Mouse (Mus musculus): Measurements from ENCODE around the gene Hrasls5.

Hrasls5 gene

GRCm38 (mm10) chr19:7611942-7612757 lies at the start of gene Hrasls5:
TSS of gene Hrasls5 (plus strand) at chr19:7612541.
- DNase-seq (ENCODE audit: extremely low spot score, low read depth, low spot score), result no peak

- no peak for DNase-seq (ENCODE audit: extremely low spot score, low read depth, low spot score)
These were observed 49.7 kb upstream of the Hrasls5 start for GRCm38 (mm10) chr19:7562601-7563129.

GRCm38 (mm10) chr19:7563676-7564075 lies 48.7 kb upstream of the Hrasls5 start:
- DNase-seq (ENCODE audit: extremely low spot score, low read depth, low spot score), result no peak

GRCm38 (mm10) chr19:7564457-7564856 lies 47.9 kb upstream of the Hrasls5 start:
- DNase-seq (ENCODE audit: extremely low spot score, low read depth, low spot score), result no peak

DNA sequence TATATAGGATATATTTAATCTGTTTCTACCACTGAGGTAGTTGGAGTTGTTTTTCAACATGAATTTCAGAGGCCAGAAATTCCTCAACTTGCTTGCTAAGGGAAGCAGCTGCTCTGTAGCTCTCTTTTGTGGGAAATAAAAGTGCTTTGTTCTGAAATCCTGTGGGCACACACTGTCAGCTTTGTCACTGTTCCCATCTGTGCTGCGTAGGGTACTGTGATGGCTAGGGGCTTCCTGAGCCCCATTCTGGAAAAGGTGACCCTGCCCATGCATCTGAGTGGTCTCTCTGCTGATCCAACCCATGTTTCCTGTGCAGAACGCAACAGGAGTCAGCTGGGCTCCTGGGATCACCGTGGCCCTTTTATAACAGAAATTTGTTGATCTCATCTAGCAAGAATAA lies 45.5 kb upstream of the Hrasls5 start:
- DNase-seq (ENCODE audit: extremely low spot score, low read depth, low spot score), result no peak

DNA sequence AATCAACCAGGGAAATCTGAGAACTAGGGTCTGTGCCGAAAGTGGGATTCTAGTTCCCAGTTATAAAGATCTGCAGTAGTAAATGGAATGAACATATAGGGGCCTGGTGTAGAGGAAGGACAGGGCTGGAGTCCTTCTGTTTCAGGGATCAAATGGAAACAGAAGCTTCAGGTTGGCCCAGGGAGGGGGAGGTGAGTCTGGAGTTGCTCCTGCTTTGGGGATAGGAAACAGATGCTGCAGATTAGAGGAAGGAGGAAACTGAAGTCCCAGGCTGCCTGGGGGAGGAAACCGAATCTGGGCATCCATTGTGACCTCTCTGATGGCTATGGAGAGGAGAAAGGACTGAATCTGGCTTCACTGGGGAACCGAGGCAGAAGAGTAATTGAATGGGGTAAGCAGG lies 44.0 kb upstream of the Hrasls5 start:
- no peak for DNase-seq (ENCODE audit: extremely low spot score, low read depth, low spot score)

- no peak for DNase-seq (ENCODE audit: extremely low spot score, low read depth, low spot score)
These were observed 42.7 kb upstream of the Hrasls5 start for GRCm38 (mm10) chr19:7569650-7570049.

GRCm38 (mm10) chr19:7576180-7576579 lies 36.2 kb upstream of the Hrasls5 start:
- DNase-seq (ENCODE audit: extremely low spot score, low read depth, low spot score), result no peak

- DNase-seq (ENCODE audit: extremely low spot score, low read depth, low spot score), result no peak
These were observed 34.6 kb upstream of the Hrasls5 start for GRCm38 (mm10) chr19:7577710-7578109.

GRCm38 (mm10) chr19:7581042-7581441 lies 31.3 kb upstream of the Hrasls5 start:
- DNase-seq (ENCODE audit: extremely low spot score, low read depth, low spot score), result no peak

DNA sequence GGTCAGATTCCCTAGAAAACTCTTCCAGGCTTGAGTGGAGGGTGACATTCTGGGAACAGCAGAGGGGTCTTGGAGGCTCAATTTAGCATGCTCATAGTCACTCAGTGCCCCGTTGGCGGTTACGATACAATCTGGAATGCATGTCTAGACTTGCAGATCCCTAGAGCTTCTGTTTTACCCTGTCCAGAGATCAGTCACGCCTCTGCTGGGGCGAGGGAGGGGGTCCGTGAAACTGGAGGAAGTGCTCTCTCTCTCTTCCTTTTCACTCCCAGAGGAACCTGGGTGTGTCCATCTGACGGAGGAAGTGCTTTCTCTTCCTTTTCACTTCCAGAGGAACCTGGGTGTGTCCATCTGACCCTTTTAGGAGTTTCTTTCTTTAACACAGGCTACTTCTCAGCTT lies 29.2 kb upstream of the Hrasls5 start:
- no peak for DNase-seq (ENCODE audit: extremely low spot score, low read depth, low spot score)

DNA sequence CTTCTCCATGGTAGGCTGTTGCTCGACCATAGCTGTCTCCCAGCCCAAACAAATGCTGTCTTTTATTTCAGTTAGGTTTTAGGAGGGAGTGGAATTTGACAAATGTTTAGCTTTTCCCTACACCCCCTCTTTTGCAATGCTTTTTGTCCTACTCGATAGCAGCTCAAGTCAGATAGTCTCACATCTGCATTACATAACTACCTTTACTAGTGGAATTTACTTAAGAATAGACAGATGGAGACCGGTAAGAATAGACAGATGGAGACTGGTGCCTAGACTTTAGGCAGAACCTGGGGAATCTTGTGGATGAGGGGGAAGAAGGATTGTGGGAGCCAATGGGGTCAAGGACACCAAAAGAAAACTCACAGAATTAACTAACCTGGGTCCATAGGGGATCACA lies 28.7 kb upstream of the Hrasls5 start:
- no peak for DNase-seq (ENCODE audit: extremely low spot score, low read depth, low spot score)

DNA sequence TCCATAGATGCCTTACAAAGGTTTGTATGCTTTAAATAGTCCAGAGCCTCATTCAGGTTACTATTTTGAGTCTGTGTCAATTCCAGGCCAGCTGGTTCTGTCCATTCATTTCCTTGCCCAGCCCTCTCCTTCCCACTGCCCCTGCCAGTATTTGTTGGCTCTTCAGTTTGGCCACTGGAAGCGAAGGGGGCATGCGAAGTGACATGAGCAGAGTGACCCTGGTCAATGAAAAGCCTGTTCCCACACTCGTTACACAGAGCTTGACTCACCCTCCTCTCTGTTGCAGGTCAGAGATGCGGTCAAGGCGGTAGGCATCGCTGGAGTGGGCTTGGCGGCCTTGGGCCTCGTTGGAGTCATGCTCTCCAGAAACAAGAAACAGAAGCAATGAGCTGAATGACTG lies 27.1 kb upstream of the Hrasls5 start:
- DNase-seq (ENCODE audit: extremely low spot score, low read depth, low spot score), result no peak

GRCm38 (mm10) chr19:7585764-7586163 lies 26.6 kb upstream of the Hrasls5 start:
- no peak for DNase-seq (ENCODE audit: extremely low spot score, low read depth, low spot score)

- no peak for DNase-seq (ENCODE audit: extremely low spot score, low read depth, low spot score)
These were observed 21.5 kb upstream of the Hrasls5 start for GRCm38 (mm10) chr19:7590795-7591194.

DNA sequence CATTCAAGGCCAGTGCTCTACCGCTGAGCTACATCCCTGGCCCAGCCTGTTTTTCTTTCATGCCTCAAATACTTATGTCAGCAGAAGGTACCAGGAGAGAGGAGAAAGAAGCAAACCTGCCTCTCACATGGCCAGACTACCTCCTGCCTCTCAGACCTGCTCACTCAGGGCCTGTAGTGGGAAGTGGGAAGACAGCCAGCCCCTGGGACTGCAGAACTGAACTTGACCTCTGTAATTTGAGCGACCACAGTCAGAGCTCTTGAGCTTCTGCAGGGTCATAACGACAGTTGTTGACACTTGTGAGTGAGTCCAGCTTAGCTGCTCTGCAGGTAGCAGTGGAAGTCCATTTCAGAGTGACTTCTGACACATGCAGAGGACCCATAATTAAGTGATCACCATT lies 20.3 kb upstream of the Hrasls5 start:
- no peak for DNase-seq (ENCODE audit: extremely low spot score, low read depth, low spot score)

DNA sequence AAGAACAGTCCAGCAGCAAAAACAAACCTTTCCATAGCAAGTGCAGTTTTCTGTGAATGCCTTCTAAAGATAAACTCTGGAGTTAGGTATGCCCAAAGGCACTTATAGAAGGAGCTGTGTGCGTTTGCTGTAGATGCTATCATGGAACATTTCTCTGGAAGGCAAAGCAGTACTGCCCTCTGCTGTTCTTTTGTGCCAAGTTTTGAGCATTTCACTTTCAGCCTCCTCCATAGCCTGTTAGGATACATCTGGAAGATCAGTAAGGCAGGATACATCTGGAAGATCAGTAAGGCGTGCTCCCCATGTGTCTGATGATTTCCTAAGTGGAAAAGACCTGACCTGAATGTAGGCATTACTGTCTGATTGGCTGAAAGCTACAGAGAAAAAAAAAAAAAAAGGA lies 16.8 kb upstream of the Hrasls5 start:
- no peak for DNase-seq (ENCODE audit: extremely low spot score, low read depth, low spot score)

DNA sequence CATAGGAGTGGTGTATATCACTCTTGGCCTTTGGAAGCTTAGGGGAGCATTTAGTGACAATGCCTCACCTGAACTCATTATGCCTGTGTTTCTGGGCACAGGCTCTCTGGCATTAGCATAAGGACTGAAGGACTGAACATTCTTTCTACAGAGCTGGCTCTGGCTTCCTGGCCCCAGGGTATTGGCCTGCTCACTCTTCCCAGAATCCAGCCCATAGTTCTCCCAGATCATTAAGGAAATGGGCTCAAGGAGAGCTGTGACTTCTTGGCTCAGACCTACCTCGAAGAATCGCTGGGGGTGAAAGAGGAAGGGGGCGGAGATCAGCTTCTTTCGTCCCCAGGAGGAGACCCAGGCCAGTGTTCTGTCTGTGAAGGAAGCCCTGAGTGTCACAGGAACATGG lies 13.9 kb upstream of the Hrasls5 start:
- no peak for DNase-seq (ENCODE audit: extremely low spot score, low read depth, low spot score)

- DNase-seq (ENCODE audit: extremely low spot score, low read depth, low spot score), result no peak
These were observed 10.8 kb upstream of the Hrasls5 start for GRCm38 (mm10) chr19:7601551-7601950.

DNA sequence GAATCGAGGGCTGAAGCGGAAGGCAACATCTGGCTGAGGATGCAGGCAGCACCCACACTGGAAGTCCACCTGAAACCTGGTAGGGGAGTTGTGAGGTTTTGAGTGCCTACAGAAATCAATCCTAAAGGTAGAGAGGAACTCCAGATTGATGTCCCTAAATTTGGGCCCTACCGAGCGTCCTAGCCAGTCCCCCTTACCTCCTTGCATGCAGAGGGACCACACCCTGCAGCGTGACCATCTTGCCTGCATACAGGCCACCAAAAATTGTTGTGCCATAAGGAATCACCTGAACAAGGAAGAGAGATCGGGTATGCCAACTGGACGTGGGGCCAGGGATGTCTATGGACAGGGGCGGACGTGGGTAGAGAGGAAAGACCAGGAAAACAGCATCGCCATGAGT lies 8.2 kb upstream of the Hrasls5 start:
- no peak for DNase-seq (ENCODE audit: extremely low spot score, low read depth, low spot score)

DNA sequence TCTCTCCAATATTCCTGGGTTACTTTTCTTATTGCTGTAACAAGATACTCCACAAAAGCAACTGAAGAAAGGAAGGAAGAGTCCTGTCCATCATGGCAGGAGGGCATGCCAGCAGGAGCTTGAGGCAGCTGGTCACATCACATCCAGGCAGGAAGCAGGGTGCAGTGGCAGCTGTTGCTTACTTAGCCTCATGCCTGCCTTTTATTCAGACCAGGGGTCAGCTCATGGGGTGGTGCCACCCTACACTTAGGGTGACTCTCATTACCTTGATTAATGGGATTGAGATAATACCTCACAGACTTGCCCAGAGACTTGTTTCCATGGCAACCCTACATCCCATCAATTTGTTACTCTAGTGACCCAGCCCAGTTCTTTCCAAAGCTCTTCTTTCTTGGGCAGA lies 7.3 kb upstream of the Hrasls5 start:
- DNase-seq (ENCODE audit: extremely low spot score, low read depth, low spot score), result no peak

DNA sequence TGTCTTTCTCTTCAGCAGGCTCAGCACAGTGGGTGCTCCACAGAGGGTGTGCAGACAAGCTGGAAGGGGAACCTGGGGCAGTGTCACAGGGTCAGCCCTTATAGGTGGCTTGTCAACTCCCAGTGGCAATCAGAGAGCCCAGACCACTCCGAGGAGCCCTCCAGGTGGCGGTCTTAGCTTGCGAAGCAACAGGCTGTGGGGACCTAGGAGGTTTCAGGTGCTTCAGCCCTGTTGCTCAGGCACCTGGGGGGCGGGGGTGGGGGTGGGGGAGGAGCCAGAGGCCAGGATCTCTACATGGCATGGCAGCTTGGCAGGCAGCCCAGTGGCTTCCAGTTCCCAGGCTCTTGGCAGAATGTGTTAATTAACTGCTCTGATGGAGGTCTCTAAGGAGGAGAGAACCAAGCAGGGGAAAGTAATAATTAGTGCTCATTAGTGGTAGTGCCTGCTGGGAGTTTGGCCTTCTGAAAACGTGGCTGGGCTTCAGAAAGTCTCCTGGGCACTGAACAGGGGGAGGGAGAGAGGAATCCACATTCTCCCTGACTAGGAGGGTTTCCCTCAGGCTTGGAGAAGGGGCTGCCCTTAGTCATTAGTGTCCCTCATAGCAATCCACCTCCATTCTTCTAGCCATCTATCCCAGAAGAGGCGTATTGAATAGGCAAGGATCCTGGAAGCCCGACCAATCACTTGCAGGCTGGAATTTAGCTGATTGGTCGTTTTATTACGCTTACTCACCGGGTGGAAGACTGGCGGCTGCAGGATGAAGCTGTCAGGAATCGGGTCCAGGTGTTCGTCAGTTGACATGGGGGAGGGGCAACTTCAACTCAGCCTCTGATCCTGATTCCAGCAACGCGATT lies 6.2 kb upstream of the Hrasls5 start:
- DNase-seq (ENCODE audit: extremely low spot score, low read depth, low spot score), result peak; percentile 46

Measured in hindlimb bud, embryonic 11.5 days (tissue).